Mouse (Mus musculus): ENCODE measurements around the gene Lrrc8e.

DNA sequence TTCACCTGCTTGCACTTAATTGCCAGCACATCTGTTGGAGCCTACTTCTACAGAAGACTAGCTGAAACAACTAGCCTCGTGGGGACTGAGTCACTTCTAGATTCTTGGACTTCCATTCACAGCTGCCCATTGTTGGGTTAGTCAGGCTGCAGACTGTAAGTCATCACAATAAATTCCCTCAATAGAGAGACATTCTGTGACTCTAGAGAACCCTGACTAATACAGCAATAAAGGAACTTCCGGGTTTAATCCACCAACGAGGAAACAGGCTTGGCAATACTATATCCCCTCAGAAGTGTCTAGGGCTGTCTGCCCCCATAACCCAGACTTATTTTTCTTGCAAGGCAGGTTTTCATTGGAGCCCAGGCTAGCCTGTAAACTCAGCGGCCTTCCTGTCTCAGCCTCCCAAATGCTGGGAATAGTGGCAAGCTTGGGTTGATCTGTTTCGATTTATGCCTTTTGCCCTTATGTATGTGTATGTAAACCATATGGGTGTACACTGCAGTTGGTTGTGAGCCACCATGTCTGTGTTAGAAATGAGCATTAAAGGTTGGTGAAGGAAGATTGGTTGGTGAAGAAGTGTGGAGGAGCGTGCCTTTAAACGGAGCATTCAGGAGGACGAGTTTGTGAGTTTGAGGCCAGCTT is 25.6 kb downstream of the Lrrc8e start:
- no peak for TF ChIP-seq CTCF (IDR thresholded peaks at IDR 0.05)
- no peak for TF ChIP-seq EP300 (IDR thresholded peaks at IDR 0.05)

Measured in lung, postnatal 0 days (tissue).